Mouse (Mus musculus) hindbrain, embryonic 14.5 days (tissue): Measurements from ENCODE around the gene Dph5. TPM values are rescaled to one million over a fixed set of nuclear protein-coding genes. Genes with fewer than 3 reads are reported as not detected.

Experiments
- ATAC-seq: fragments of 200-750 bp; cut with Nextera tagmentation; 2 replicates; pipeline ENCODE4 v1.8.0; 2017; ENCODE audit warnings: moderate number of reproducible peaks, mild to moderate bottlenecking, moderate TSS enrichment, moderate library complexity; ENCODE audit not compliant: low FRiP score
- DNase-seq: peaks from one replicate; pipeline ENCODE4 v3.0.0-alpha.2; 2015; ENCODE audit warnings: low spot score
- H3K27ac ChIP-seq: fragments of 300-500 bp; sonication (generic); 2 replicates; pipeline ENCODE4 v1.5.1; 2014; ENCODE audit warnings: mild to moderate bottlenecking, moderate library complexity
- H3K27me3 ChIP-seq: fragments of 300-500 bp; sonication (generic); 2 replicates; pipeline ENCODE4 v1.6.1; 2014; ENCODE audit warnings: mild to moderate bottlenecking, low read length, mixed read lengths; ENCODE audit not compliant: control insufficient read depth, insufficient read depth
- H3K36me3 ChIP-seq: fragments of 300-500 bp; sonication (generic); replicated peaks from 2 replicates; pipeline ENCODE4 v1.6.1; 2014; ENCODE audit not compliant: control insufficient read depth, insufficient read depth
- H3K4me1 ChIP-seq: fragments of 300-500 bp; sonication (generic); replicated peaks from 2 replicates; pipeline ENCODE4 v1.6.1; 2014; ENCODE audit warnings: antibody characterized with exemption, low read length, mixed read lengths; ENCODE audit not compliant: control insufficient read depth, insufficient read depth
- H3K4me2 ChIP-seq: fragments of 300-500 bp; sonication (generic); replicated peaks from 2 replicates; pipeline ENCODE4 v1.6.1; 2014; ENCODE audit warnings: mild to moderate bottlenecking, moderate library complexity
- H3K4me3 ChIP-seq: fragments of 300-500 bp; sonication (generic); replicated peaks from 2 replicates; pipeline ENCODE4 v1.5.1; 2014; ENCODE audit warnings: mild to moderate bottlenecking, low read length
- H3K9ac ChIP-seq: fragments of 300-500 bp; sonication (generic); 2 replicates; pipeline ENCODE4 v1.6.1; 2014
- H3K9me3 ChIP-seq: fragments of 300-500 bp; sonication (generic); 2 replicates; pipeline ENCODE4 v1.6.1; 2016; ENCODE audit warnings: low read length; ENCODE audit not compliant: control insufficient read depth
- WGBS: fragments of 180-500 bp; shearing (Covaris S2); extraction: QIAGEN DNeasy Blood & Tissue Kit; methylation state at CpG from one replicate; pipeline ENCODE4 v1.1.7; 2014; 5-methylcytosine and 5-hydroxymethylcytosine counted together
- polyA plus RNA-seq: library from polyadenylated mRNA; unstranded; fragments of >200 nt; fragmentation: Nextera tagmentation; extraction: Ambion mirVana; gene quantifications from 2 replicates; pipeline ENCODE4 v1.2.1, GENCODE M21; 2014

Gene Dph5
- polyA plus RNA-seq, 1 experiment from 2014 or later: 25.0 TPM

GRCm38 (mm10) chr3:115963597-115963996 is 76.0 kb downstream of the Dph5 start:
- no peak overlapping the region for H3K4me2 ChIP-seq
- H3K4me3 ChIP-seq: no peak overlapping the region
- H3K27ac ChIP-seq: no peak overlapping the region
- no peaks in the 10 kb centered on the region for H3K9me3 ChIP-seq
- H3K36me3 ChIP-seq: peaks cover 20% of the 10 kb centered on the region; the same call in 1 of the 2 replicates
- ATAC-seq (no peak), DNase-seq (no peak)
- no peak overlapping the region for H3K9ac ChIP-seq
- no peaks in the 10 kb centered on the region for H3K27me3 ChIP-seq
- 97% methylated on average over 1 of the region's 1 CpGs for WGBS
- H3K4me1 ChIP-seq: no peaks in the 10 kb centered on the region

- Histone ChIP-seq H3K9ac (no peak overlapping the region), H3K27ac (no peak overlapping the region), H3K36me3 (peaks cover 18% of the 10 kb centered on the region; the same call in 1 of the 2 replicates), H3K4me2 (no peak overlapping the region), H3K9me3 (no peaks in the 10 kb centered on the region), H3K4me3 (no peak overlapping the region), H3K27me3 (no peaks in the 10 kb centered on the region), H3K4me1 (no peaks in the 10 kb centered on the region)
- WGBS: 73% methylated on average over 5 of the region's 5 CpGs
- DNase-seq (no peak), ATAC-seq (no peak)
Observed at GRCm38 (mm10) chr3:115964071-115964470, 76.4 kb downstream of the Dph5 start.

DNA sequence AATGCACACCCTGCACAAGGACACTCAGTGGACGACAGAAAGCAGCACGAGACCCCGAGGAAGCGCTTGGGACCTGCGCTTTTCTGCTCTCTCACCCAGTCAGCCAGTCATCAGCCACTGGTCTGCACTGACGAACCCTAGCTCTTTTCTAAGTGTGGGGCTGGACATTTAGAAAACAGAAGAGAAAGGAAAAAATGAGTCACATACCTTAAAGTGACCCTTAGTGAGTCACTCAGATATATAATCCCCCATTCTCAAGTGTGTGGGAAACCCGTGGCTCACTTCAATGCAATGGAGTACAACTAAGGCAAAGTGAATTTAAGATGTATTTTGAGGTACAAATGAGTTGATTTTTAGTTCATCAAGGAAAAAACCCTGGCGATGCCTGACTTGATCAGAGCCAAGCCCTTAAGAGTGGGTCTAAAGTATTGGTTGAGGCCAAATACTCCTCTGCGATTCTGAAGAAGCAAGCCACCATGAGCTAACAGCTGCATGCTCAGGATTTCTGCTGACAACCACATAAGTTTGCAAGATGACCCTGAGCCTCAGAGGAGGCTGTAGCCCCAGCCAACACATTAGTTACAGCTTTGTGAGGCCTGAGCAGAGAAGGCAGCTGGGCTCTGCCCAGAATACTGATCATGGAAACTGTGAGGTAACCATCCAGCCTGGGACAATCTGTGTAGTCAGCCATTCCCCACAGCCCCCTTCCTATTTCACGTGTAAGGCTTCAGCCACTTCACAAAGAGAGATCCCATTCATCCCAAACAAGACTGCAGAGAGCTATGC is 81.3 kb downstream of the Dph5 start:
- Histone ChIP-seq H3K4me2 (no peak overlapping the region), H3K4me1 (no peaks in the 10 kb centered on the region), H3K4me3 (no peak overlapping the region), H3K36me3 (peaks cover 57% of the 10 kb centered on the region), H3K9ac (no peak overlapping the region), H3K27me3 (no peaks in the 10 kb centered on the region), H3K9me3 (no peaks in the 10 kb centered on the region), H3K27ac (no peak overlapping the region)
- peak; percentile 84; the same call in 1 of the 2 replicates for ATAC-seq
- WGBS: 85% methylated on average over 10 of the region's 10 CpGs
- DNase-seq: no peak

GRCm38 (mm10) chr3:115971045-115971785 is 83.6 kb downstream of the Dph5 start:
- Histone ChIP-seq H3K4me2 (no peak overlapping the region), H3K4me1 (no peaks in the 10 kb centered on the region), H3K9ac (no peak overlapping the region), H3K9me3 (no peaks in the 10 kb centered on the region), H3K27me3 (no peaks in the 10 kb centered on the region), H3K27ac (no peak overlapping the region), H3K4me3 (no peak overlapping the region), H3K36me3 (peaks cover 74% of the 10 kb centered on the region)
- DNase-seq: no peak
- WGBS: 92% methylated on average over 20 of the region's 20 CpGs
- no peak for ATAC-seq

DNA sequence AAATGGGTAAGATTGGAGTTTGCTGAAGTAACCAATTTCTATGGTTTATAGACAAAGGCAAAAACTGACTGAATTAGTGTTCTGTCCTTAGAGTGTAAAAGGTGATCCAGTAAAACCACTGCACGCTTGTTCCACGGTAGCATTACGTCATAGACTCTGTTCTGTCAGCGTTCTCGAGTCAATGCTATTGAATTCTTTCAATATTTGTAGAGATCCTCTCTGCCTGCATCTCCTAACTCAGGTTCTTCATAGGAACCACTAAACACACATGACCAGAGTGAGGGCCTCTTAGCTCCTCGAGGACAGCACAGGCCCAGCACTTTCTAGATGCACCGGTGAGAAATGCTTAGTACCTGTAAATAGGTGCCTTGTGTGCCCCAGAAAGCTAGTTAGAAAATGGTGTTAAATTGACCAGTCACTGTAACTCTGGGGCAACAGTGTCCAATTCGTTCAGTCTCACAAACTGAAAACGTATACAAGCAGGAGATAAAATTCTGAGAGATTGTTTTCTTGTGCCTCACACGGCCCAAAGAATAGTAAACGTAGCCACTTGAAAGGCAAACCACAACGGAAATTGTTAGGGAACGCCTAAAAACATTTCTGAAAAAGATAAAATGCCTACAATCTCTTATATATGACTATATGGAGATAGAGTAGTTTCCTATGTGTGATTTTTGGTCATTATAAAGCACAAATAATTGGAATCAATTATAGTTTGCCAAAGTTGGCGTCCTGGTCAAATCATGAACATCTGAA is 84.4 kb downstream of the Dph5 start:
- Histone ChIP-seq H3K27me3 (no peaks in the 10 kb centered on the region), H3K9ac (no peak overlapping the region), H3K4me1 (no peaks in the 10 kb centered on the region), H3K4me3 (no peak overlapping the region), H3K27ac (no peak overlapping the region), H3K4me2 (no peak overlapping the region), H3K36me3 (peaks cover 75% of the 10 kb centered on the region), H3K9me3 (no peaks in the 10 kb centered on the region)
- WGBS: 95% methylated on average over 14 of the region's 14 CpGs
- ATAC-seq (no peak), DNase-seq (no peak)

- Histone ChIP-seq H3K9me3 (no peaks in the 10 kb centered on the region), H3K4me3 (no peak overlapping the region), H3K9ac (no peak overlapping the region), H3K36me3 (peaks cover 84% of the 10 kb centered on the region), H3K27ac (no peak overlapping the region), H3K4me2 (no peak overlapping the region), H3K27me3 (no peaks in the 10 kb centered on the region), H3K4me1 (no peaks in the 10 kb centered on the region)
- WGBS: 87% methylated on average over 6 of the region's 6 CpGs
- ATAC-seq (no peak), DNase-seq (no peak)
Observed at GRCm38 (mm10) chr3:115974228-115974627, 86.6 kb downstream of the Dph5 start.

DNA sequence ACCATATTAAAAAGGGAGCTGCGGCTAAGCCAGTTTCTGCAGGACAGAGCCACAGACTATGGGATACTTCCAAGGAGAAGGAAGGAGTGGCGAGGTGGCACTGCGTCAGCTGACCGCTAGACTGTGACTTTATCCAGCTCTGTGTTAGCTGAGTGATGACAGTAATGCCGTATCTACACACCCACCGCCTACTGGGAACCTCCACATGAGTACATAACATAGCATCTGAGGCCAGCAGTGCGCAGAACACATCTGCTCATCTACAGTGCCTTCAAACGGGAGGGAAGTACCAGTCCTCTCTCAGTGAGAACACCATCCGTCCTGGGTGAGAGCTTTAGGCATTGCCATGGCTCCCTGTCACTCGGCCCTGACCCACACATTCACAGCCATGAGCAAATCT is 87.4 kb downstream of the Dph5 start:
- peaks cover 82% of the 10 kb centered on the region for H3K36me3 ChIP-seq
- H3K27me3 ChIP-seq: no peaks in the 10 kb centered on the region
- ATAC-seq (no peak), DNase-seq (no peak)
- H3K27ac ChIP-seq: no peak overlapping the region
- H3K9me3 ChIP-seq: no peaks in the 10 kb centered on the region
- 88% methylated on average over 10 of the region's 10 CpGs for WGBS
- no peak overlapping the region for H3K4me3 ChIP-seq
- no peaks in the 10 kb centered on the region for H3K4me1 ChIP-seq
- no peak overlapping the region for H3K9ac ChIP-seq
- H3K4me2 ChIP-seq: no peak overlapping the region

DNA sequence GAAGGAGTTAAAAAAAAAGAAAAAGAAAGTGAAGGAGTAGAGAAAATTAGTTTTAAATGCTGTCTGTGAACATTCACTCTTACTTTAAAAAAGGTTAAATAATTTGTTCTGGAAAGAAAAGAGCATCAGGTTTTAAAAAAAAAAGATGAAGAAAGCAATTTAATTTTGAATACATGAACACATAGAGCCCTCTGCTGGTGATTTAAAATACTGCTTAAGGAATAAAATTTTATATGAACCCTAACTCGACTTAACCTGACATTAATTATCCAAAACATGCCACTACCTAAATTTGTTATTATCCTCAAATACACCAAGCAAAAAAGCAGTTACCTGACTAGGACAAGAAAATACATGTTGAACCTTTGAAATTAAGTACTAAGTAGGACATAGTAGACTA is 91.4 kb downstream of the Dph5 start:
- Histone ChIP-seq H3K9me3 (no peaks in the 10 kb centered on the region), H3K9ac (no peak overlapping the region), H3K4me2 (no peak overlapping the region), H3K36me3 (peaks cover 77% of the 10 kb centered on the region), H3K27ac (no peak overlapping the region), H3K4me3 (no peak overlapping the region), H3K4me1 (no peaks in the 10 kb centered on the region), H3K27me3 (no peaks in the 10 kb centered on the region)
- peak; percentile 82 for DNase-seq
- WGBS: 35% methylated on average over 1 of the region's 1 CpGs
- no peak for ATAC-seq

- WGBS: 94% methylated on average over 8 of the region's 8 CpGs
- no peaks in the 10 kb centered on the region for H3K4me1 ChIP-seq
- ATAC-seq (no peak), DNase-seq (no peak)
- H3K36me3 ChIP-seq: peaks cover 70% of the 10 kb centered on the region
- H3K9ac ChIP-seq: no peak overlapping the region
- H3K27me3 ChIP-seq: no peaks in the 10 kb centered on the region
- no peak overlapping the region for H3K4me3 ChIP-seq
- H3K4me2 ChIP-seq: no peak overlapping the region
- no peaks in the 10 kb centered on the region for H3K9me3 ChIP-seq
- no peak overlapping the region for H3K27ac ChIP-seq
Observed at GRCm38 (mm10) chr3:115983217-115983616, 95.6 kb downstream of the Dph5 start.
